Mouse (Mus musculus) limb, embryonic 15.5 days (tissue): ENCODE measurements around the gene Ccl20. TPM values are rescaled to one million over a fixed set of nuclear protein-coding genes. Genes with fewer than 3 reads are reported as not detected.

Experiments used
- ATAC-seq: fragments of 200-750 bp; cut with Nextera tagmentation; 2 replicates; pipeline ENCODE4 v1.8.0; 2017; ENCODE audit warnings: low read depth, moderate TSS enrichment; ENCODE audit not compliant: insufficient number of reproducible peaks, low FRiP score, low TSS enrichment
- H3K27ac ChIP-seq: fragments of 300-500 bp; sonication (generic); 2 replicates; pipeline ENCODE4 v1.5.1; 2015; ENCODE audit warnings: moderate library complexity, mild to moderate bottlenecking, inconsistent platforms
- H3K27me3 ChIP-seq: fragments of 300-500 bp; sonication (generic); 2 replicates; pipeline ENCODE4 v1.6.1; 2015; ENCODE audit warnings: inconsistent platforms
- H3K36me3 ChIP-seq: fragments of 300-500 bp; sonication (generic); 2 replicates; pipeline ENCODE4 v1.6.1; 2015; ENCODE audit warnings: inconsistent platforms
- H3K4me1 ChIP-seq: fragments of 300-500 bp; sonication (generic); 2 replicates; pipeline ENCODE4 v1.6.1; 2015; ENCODE audit warnings: inconsistent platforms
- H3K4me2 ChIP-seq: fragments of 300-500 bp; sonication (generic); 2 replicates; pipeline ENCODE4 v1.6.1; 2015; ENCODE audit warnings: mild to moderate bottlenecking, inconsistent platforms
- H3K4me3 ChIP-seq: fragments of 300-500 bp; sonication (generic); 2 replicates; pipeline ENCODE4 v1.5.1; 2015; ENCODE audit warnings: mild to moderate bottlenecking, inconsistent platforms
- H3K9ac ChIP-seq: fragments of 300-500 bp; sonication (generic); 2 replicates; pipeline ENCODE4 v1.6.1; 2015; ENCODE audit warnings: inconsistent platforms
- H3K9me3 ChIP-seq: fragments of 300-500 bp; sonication (generic); 2 replicates; pipeline ENCODE4 v1.6.1; 2016; ENCODE audit warnings: inconsistent platforms
- WGBS: fragments of 180-500 bp; shearing (Covaris S2); methylation state at CpG from one replicate; pipeline ENCODE4 v1.1.7; 2015; 5-methylcytosine and 5-hydroxymethylcytosine counted together
- polyA plus RNA-seq: library from polyadenylated mRNA; unstranded; fragments of >200 nt; fragmentation: Nextera tagmentation; extraction: Ambion mirVana; gene quantifications from 2 replicates; pipeline ENCODE4 v1.2.1, GENCODE M21; 2015

The Ccl20 gene
- polyA plus RNA-seq, 1 experiment from 2014 or later, result not detected

- Histone ChIP-seq H3K4me1 (no peaks in the 10 kb centered on the region), H3K27ac (no peak overlapping the region), H3K4me2 (no peak overlapping the region), H3K4me3 (no peak overlapping the region), H3K9ac (no peak overlapping the region), H3K36me3 (no peaks in the 10 kb centered on the region), H3K9me3 (no peaks in the 10 kb centered on the region), H3K27me3 (no peaks in the 10 kb centered on the region)
- 71% methylated on average over 5 of the region's 5 CpGs for whole genome bisulfite sequencing
- no peak for ATAC-seq
Observed at GRCm38 (mm10) chr1:83107410-83107978, 9.1 kb upstream of the Ccl20 start.

- H3K36me3 ChIP-seq, result no peaks in the 10 kb centered on the region
- H3K9me3 ChIP-seq, result no peaks in the 10 kb centered on the region
- H3K9ac ChIP-seq, result no peak overlapping the region
- ATAC-seq, result no peak
- no peak overlapping the region for H3K27ac ChIP-seq
- H3K27me3 ChIP-seq, result no peaks in the 10 kb centered on the region
- H3K4me1 ChIP-seq, result no peaks in the 10 kb centered on the region
- no peak overlapping the region for H3K4me2 ChIP-seq
- no peak overlapping the region for H3K4me3 ChIP-seq
Observed at GRCm38 (mm10) chr1:83110992-83111391, 5.6 kb upstream of the Ccl20 start.

- WGBS, result 62% methylated on average over 5 of the region's 5 CpGs
- H3K4me3 ChIP-seq, result no peak overlapping the region
- H3K27me3 ChIP-seq, result no peaks in the 10 kb centered on the region
- H3K9me3 ChIP-seq, result no peaks in the 10 kb centered on the region
- ATAC-seq, result no peak
- no peaks in the 10 kb centered on the region for H3K4me1 ChIP-seq
- H3K4me2 ChIP-seq, result no peak overlapping the region
- no peak overlapping the region for H3K9ac ChIP-seq
- H3K27ac ChIP-seq, result no peak overlapping the region
- H3K36me3 ChIP-seq, result no peaks in the 10 kb centered on the region
Observed at GRCm38 (mm10) chr1:83111726-83112125, 4.8 kb upstream of the Ccl20 start.

- Histone ChIP-seq H3K27ac (no peak overlapping the region), H3K9me3 (no peaks in the 10 kb centered on the region), H3K36me3 (no peaks in the 10 kb centered on the region), H3K4me1 (no peaks in the 10 kb centered on the region), H3K27me3 (no peaks in the 10 kb centered on the region), H3K9ac (no peak overlapping the region), H3K4me3 (no peak overlapping the region), H3K4me2 (no peak overlapping the region)
- 88% methylated on average over 3 of the region's 3 CpGs for WGBS
- no peak for ATAC-seq
Observed at GRCm38 (mm10) chr1:83117217-83117616, 651 bp downstream of the Ccl20 start.

- Histone ChIP-seq H3K36me3 (no peaks in the 10 kb centered on the region), H3K9ac (no peak overlapping the region), H3K27ac (no peak overlapping the region), H3K4me1 (no peaks in the 10 kb centered on the region), H3K9me3 (no peaks in the 10 kb centered on the region), H3K4me2 (no peak overlapping the region), H3K27me3 (no peaks in the 10 kb centered on the region), H3K4me3 (no peak overlapping the region)
- 83% methylated on average over 7 of the region's 7 CpGs for WGBS
- no peak for ATAC-seq
Observed at GRCm38 (mm10) chr1:83117661-83118060, 1.1 kb downstream of the Ccl20 start.

- ATAC-seq, result no peak
- no peaks in the 10 kb centered on the region for H3K36me3 ChIP-seq
- H3K4me2 ChIP-seq, result no peak overlapping the region
- no peaks in the 10 kb centered on the region for H3K9me3 ChIP-seq
- H3K4me1 ChIP-seq, result no peaks in the 10 kb centered on the region
- H3K27me3 ChIP-seq, result no peaks in the 10 kb centered on the region
- no peak overlapping the region for H3K4me3 ChIP-seq
- H3K9ac ChIP-seq, result no peak overlapping the region
- no peak overlapping the region for H3K27ac ChIP-seq
Observed at GRCm38 (mm10) chr1:83119903-83120302, 3.3 kb downstream of the Ccl20 start.

GRCm38 (mm10) chr1:83120312-83120711 lies 3.7 kb downstream of the Ccl20 start:
- Histone ChIP-seq H3K36me3 (no peaks in the 10 kb centered on the region), H3K27ac (no peak overlapping the region), H3K4me3 (no peak overlapping the region), H3K9ac (no peak overlapping the region), H3K4me1 (no peaks in the 10 kb centered on the region), H3K9me3 (no peaks in the 10 kb centered on the region), H3K27me3 (no peaks in the 10 kb centered on the region), H3K4me2 (no peak overlapping the region)
- WGBS, result 78% methylated on average over 3 of the region's 3 CpGs
- ATAC-seq, result no peak

GRCm38 (mm10) chr1:83123201-83123600 lies 6.6 kb downstream of the Ccl20 start:
- no peaks in the 10 kb centered on the region for H3K9me3 ChIP-seq
- H3K4me2 ChIP-seq, result no peak overlapping the region
- WGBS, result 65% methylated on average over 2 of the region's 2 CpGs
- H3K4me3 ChIP-seq, result no peak overlapping the region
- no peak overlapping the region for H3K9ac ChIP-seq
- no peak for ATAC-seq
- H3K4me1 ChIP-seq, result no peaks in the 10 kb centered on the region
- H3K27me3 ChIP-seq, result no peaks in the 10 kb centered on the region
- H3K36me3 ChIP-seq, result no peaks in the 10 kb centered on the region
- no peak overlapping the region for H3K27ac ChIP-seq

GRCm38 (mm10) chr1:83135829-83136228 lies 19.3 kb downstream of the Ccl20 start:
- no peak overlapping the region for H3K27ac ChIP-seq
- ATAC-seq, result no peak
- 70% methylated on average over 7 of the region's 7 CpGs for WGBS
- no peaks in the 10 kb centered on the region for H3K27me3 ChIP-seq
- no peak overlapping the region for H3K9ac ChIP-seq
- H3K9me3 ChIP-seq, result no peaks in the 10 kb centered on the region
- H3K4me3 ChIP-seq, result no peak overlapping the region
- no peak overlapping the region for H3K4me2 ChIP-seq
- no peaks in the 10 kb centered on the region for H3K36me3 ChIP-seq
- no peaks in the 10 kb centered on the region for H3K4me1 ChIP-seq

GRCm38 (mm10) chr1:83137847-83138246 lies 21.3 kb downstream of the Ccl20 start:
- 65% methylated on average over 8 of the region's 8 CpGs for WGBS
- ATAC-seq, result no peak
- H3K4me2 ChIP-seq, result no peak overlapping the region

GRCm38 (mm10) chr1:83138721-83139120 lies 22.2 kb downstream of the Ccl20 start:
- no peak overlapping the region for H3K9ac ChIP-seq
- H3K9me3 ChIP-seq, result no peaks in the 10 kb centered on the region
- no peak overlapping the region for H3K4me3 ChIP-seq
- H3K4me2 ChIP-seq, result no peak overlapping the region
- H3K27ac ChIP-seq, result no peak overlapping the region
- H3K27me3 ChIP-seq, result no peaks in the 10 kb centered on the region
- ATAC-seq, result no peak
- WGBS, result 84% methylated on average over 6 of the region's 6 CpGs
- no peaks in the 10 kb centered on the region for H3K36me3 ChIP-seq
- H3K4me1 ChIP-seq, result no peaks in the 10 kb centered on the region

More at GRCm38 (mm10) chr1:83137847-83138246, 21.3 kb downstream of the Ccl20 start:
- Histone ChIP-seq H3K9me3 (no peaks in the 10 kb centered on the region), H3K36me3 (no peaks in the 10 kb centered on the region), H3K27me3 (no peaks in the 10 kb centered on the region), H3K9ac (no peak overlapping the region), H3K27ac (no peak overlapping the region), H3K4me1 (no peaks in the 10 kb centered on the region), H3K4me3 (no peak overlapping the region)

GRCm38 (mm10) chr1:83141510-83141909 lies 24.9 kb downstream of the Ccl20 start:
- Histone ChIP-seq H3K9me3 (no peaks in the 10 kb centered on the region), H3K9ac (no peak overlapping the region), H3K4me2 (no peak overlapping the region), H3K27me3 (no peaks in the 10 kb centered on the region), H3K4me3 (no peak overlapping the region), H3K27ac (no peak overlapping the region), H3K4me1 (no peaks in the 10 kb centered on the region), H3K36me3 (no peaks in the 10 kb centered on the region)
- ATAC-seq, result no peak
- 72% methylated on average over 8 of the region's 8 CpGs for WGBS

GRCm38 (mm10) chr1:83142055-83142454 lies 25.5 kb downstream of the Ccl20 start:
- WGBS, result 84% methylated on average over 5 of the region's 5 CpGs
- Histone ChIP-seq H3K4me3 (no peak overlapping the region), H3K4me1 (no peaks in the 10 kb centered on the region), H3K9me3 (no peaks in the 10 kb centered on the region), H3K4me2 (no peak overlapping the region), H3K9ac (no peak overlapping the region), H3K27me3 (no peaks in the 10 kb centered on the region), H3K36me3 (no peaks in the 10 kb centered on the region), H3K27ac (no peak overlapping the region)
- ATAC-seq, result no peak
